Mouse (Mus musculus) CH12.LX (cell line): Measurements from ENCODE around the gene Proca1. TPM values are rescaled to one million over a fixed set of nuclear protein-coding genes. Genes with fewer than 3 reads are reported as not detected.

Experiments used
- DNase-seq: peaks from one replicate; pipeline ENCODE4 v3.0.0-alpha.2; 2013; ENCODE audit errors: extremely low read depth
- H3K27ac ChIP-seq: 2 replicates; pipeline ENCODE4 v1.5.1; 2012; ENCODE audit warnings: low read depth, mild to moderate bottlenecking, control low read depth, moderate library complexity; ENCODE audit not compliant: insufficient read depth
- H3K27me3 ChIP-seq: replicated peaks from 2 replicates; pipeline ENCODE3; 2012; ENCODE audit warnings: inconsistent platforms
- H3K36me3 ChIP-seq, 2 experiments: replicated peaks in 1 of 2; 2 replicates each; pipeline versions ENCODE3 to v1.6.1; 2012; ENCODE audit warnings: inconsistent platforms in 1 of 2, low read length in 1 of 2, mild to moderate bottlenecking in 1 of 2, mixed read lengths in 1 of 2, moderate library complexity in 1 of 2; ENCODE audit not compliant: control insufficient read depth in 1 of 2, insufficient read depth in 1 of 2
- H3K4me1 ChIP-seq, 2 experiments: 2 replicates each; pipeline ENCODE4 v1.6.1; 2012; ENCODE audit warnings: inconsistent platforms in 1 of 2, moderate library complexity in 1 of 2; ENCODE audit not compliant: insufficient read depth in 2 of 2, control insufficient read depth in 1 of 2
- H3K4me2 ChIP-seq: 2 replicates; pipeline ENCODE4 v1.6.1; 2012; ENCODE audit warnings: low read depth, mild to moderate bottlenecking, control low read depth; ENCODE audit not compliant: poor library complexity, insufficient read depth, severe bottlenecking
- H3K4me3 ChIP-seq, 3 experiments: fragments of 150-350 bp in 1 of 3; sonication (generic) in 1 of 3; replicated peaks in 1 of 3; 2 replicates each; pipeline versions ENCODE3 to v1.5.1; 2011 to 2012; ENCODE audit warnings: low read depth in 2 of 3, low read length in 2 of 3, mild to moderate bottlenecking in 2 of 3, moderate library complexity in 2 of 3, control low read depth in 1 of 3, improper control_type of control experiment in 1 of 3, inconsistent platforms in 1 of 3, mixed read lengths in 1 of 3; ENCODE audit not compliant: poor library complexity in 1 of 3
- H3K79me2 ChIP-seq: replicated peaks from 2 replicates; pipeline ENCODE4 v1.6.1; 2012; ENCODE audit warnings: mild to moderate bottlenecking, moderate library complexity; ENCODE audit not compliant: control insufficient read depth, poor library complexity, insufficient read depth, severe bottlenecking; ENCODE audit errors: extremely low read depth
- H3K9ac ChIP-seq: 2 replicates; pipeline ENCODE4 v1.6.1; 2012; ENCODE audit warnings: low read depth, mild to moderate bottlenecking, control low read depth, moderate library complexity; ENCODE audit not compliant: insufficient read depth
- H3K9me3 ChIP-seq: replicated peaks from 2 replicates; pipeline ENCODE3; 2012; ENCODE audit warnings: low read length, inconsistent platforms, mixed read lengths
- BHLHE40 ChIP-seq: IDR thresholded peaks from 2 replicates; pipeline ENCODE4 v1.6.1; 2011; ENCODE audit warnings: mild to moderate bottlenecking, low read depth, low read length, improper control_type of control experiment
- CHD1 ChIP-seq: IDR thresholded peaks from 2 replicates; pipeline ENCODE4 v1.6.1; 2012; ENCODE audit warnings: low read depth, low read length, improper control_type of control experiment, inconsistent platforms
- CHD2 ChIP-seq: IDR thresholded peaks from 2 replicates; pipeline ENCODE4 v1.6.1; 2011; ENCODE audit warnings: low read length, improper control_type of control experiment
- CTCF ChIP-seq, 2 experiments: IDR thresholded peaks in 1 of 2; conservative IDR thresholded peaks in 1 of 2; 2 replicates each; pipeline ENCODE4 v1.5.1; 2011 to 2012; ENCODE audit warnings: low read depth in 2 of 2, low read length in 2 of 2, improper control_type of control experiment in 1 of 2, inconsistent platforms in 1 of 2, mild to moderate bottlenecking in 1 of 2, moderate library complexity in 1 of 2
- E2F4 ChIP-seq: IDR thresholded peaks from 2 replicates; pipeline ENCODE4 v1.6.1; 2011; ENCODE audit warnings: low read depth, low read length, improper control_type of control experiment; ENCODE audit not compliant: insufficient replicate concordance
- ELF1 ChIP-seq: IDR thresholded peaks from 2 replicates; pipeline ENCODE4 v1.6.1; 2014; ENCODE audit warnings: low read depth, mild to moderate bottlenecking, inconsistent platforms, low read length, improper control_type of control experiment
- ETS1 ChIP-seq: conservative IDR thresholded peaks from 2 replicates; pipeline ENCODE4 v1.6.1; 2012; ENCODE audit warnings: low read depth, mild to moderate bottlenecking, inconsistent platforms, low read length, improper control_type of control experiment, moderate library complexity
- GABPA ChIP-seq: IDR thresholded peaks from 2 replicates; pipeline ENCODE4 v1.6.1; 2012; ENCODE audit warnings: low read depth, low read length, improper control_type of control experiment, inconsistent platforms; ENCODE audit not compliant: insufficient replicate concordance
- HCFC1 ChIP-seq: IDR thresholded peaks from 2 replicates; pipeline ENCODE4 v1.6.1; 2012; ENCODE audit warnings: low read depth, mild to moderate bottlenecking, inconsistent platforms, low read length, improper control_type of control experiment
- IRF4 ChIP-seq: IDR thresholded peaks from 2 replicates; pipeline ENCODE4 v1.6.1; 2014; ENCODE audit warnings: low read depth, mild to moderate bottlenecking, inconsistent platforms, low read length, improper control_type of control experiment
- JUN ChIP-seq: IDR thresholded peaks from 2 replicates; pipeline ENCODE4 v1.6.1; 2011; ENCODE audit warnings: low read depth, mild to moderate bottlenecking, low read length, improper control_type of control experiment, moderate library complexity; ENCODE audit not compliant: insufficient read depth
- KAT2A ChIP-seq: IDR thresholded peaks from 2 replicates; pipeline ENCODE4 v1.6.1; 2012; ENCODE audit warnings: low read length, improper control_type of control experiment, inconsistent platforms; ENCODE audit not compliant: insufficient replicate concordance
- MAFK ChIP-seq: IDR thresholded peaks from 2 replicates; pipeline ENCODE4 v1.6.1; 2011; ENCODE audit warnings: low read length, improper control_type of control experiment; ENCODE audit not compliant: insufficient replicate concordance
- MAX ChIP-seq: IDR thresholded peaks from 2 replicates; pipeline ENCODE4 v1.6.1; 2011; ENCODE audit warnings: low read length, improper control_type of control experiment
- MAZ ChIP-seq: IDR thresholded peaks from 2 replicates; pipeline ENCODE4 v1.6.1; 2012; ENCODE audit warnings: low read depth, mild to moderate bottlenecking, inconsistent platforms, low read length, improper control_type of control experiment, moderate library complexity
- MXI1 ChIP-seq: IDR thresholded peaks from 2 replicates; pipeline ENCODE4 v1.6.1; 2011; ENCODE audit warnings: mild to moderate bottlenecking, low read depth, low read length, improper control_type of control experiment
- MYC ChIP-seq: IDR thresholded peaks from 2 replicates; pipeline ENCODE4 v1.6.1; 2011; ENCODE audit warnings: low read depth, mild to moderate bottlenecking, improper control_type of control experiment, low read length
- NELFE ChIP-seq: IDR thresholded peaks from 2 replicates; pipeline ENCODE4 v1.6.1; 2011; ENCODE audit warnings: low read depth, low read length, improper control_type of control experiment
- NRF1 ChIP-seq: IDR thresholded peaks from 2 replicates; pipeline ENCODE4 v1.6.1; 2014; ENCODE audit warnings: low read depth, mild to moderate bottlenecking, inconsistent platforms, low read length, improper control_type of control experiment, moderate library complexity
- PAX5 ChIP-seq: IDR thresholded peaks from 2 replicates; pipeline ENCODE4 v1.6.1; 2012; ENCODE audit warnings: low read length, inconsistent platforms, mixed read lengths
- POLR2A ChIP-seq: IDR thresholded peaks from 2 replicates; pipeline ENCODE4 v1.6.1; 2011; ENCODE audit warnings: low read depth, mild to moderate bottlenecking, improper control_type of control experiment, low read length
- POLR2AphosphoS2 ChIP-seq: IDR thresholded peaks from 2 replicates; pipeline ENCODE4 v1.6.1; 2011; ENCODE audit warnings: low read depth, low read length, improper control_type of control experiment
- RAD21 ChIP-seq: IDR thresholded peaks from 2 replicates; pipeline ENCODE4 v1.6.1; 2011; ENCODE audit warnings: low read depth, mild to moderate bottlenecking, low read length, improper control_type of control experiment, moderate library complexity
- RCOR1 ChIP-seq: conservative IDR thresholded peaks from 2 replicates; pipeline ENCODE4 v1.6.1; 2012; ENCODE audit warnings: low read depth, mild to moderate bottlenecking, inconsistent platforms, low read length, improper control_type of control experiment
- SIN3A ChIP-seq: IDR thresholded peaks from 2 replicates; pipeline ENCODE4 v1.6.1; 2012; ENCODE audit warnings: low read length, improper control_type of control experiment, inconsistent platforms
- SMC3 ChIP-seq: IDR thresholded peaks from 2 replicates; pipeline ENCODE4 v1.6.1; 2011; ENCODE audit warnings: low read depth, low read length, improper control_type of control experiment
- TBP ChIP-seq: conservative IDR thresholded peaks from 2 replicates; pipeline ENCODE4 v1.6.1; 2011; ENCODE audit warnings: low read depth, low read length, improper control_type of control experiment
- TCF12 ChIP-seq: IDR thresholded peaks from 2 replicates; pipeline ENCODE4 v1.6.1; 2014; ENCODE audit warnings: low read depth, mild to moderate bottlenecking, inconsistent platforms, low read length, improper control_type of control experiment
- USF2 ChIP-seq: conservative IDR thresholded peaks from 2 replicates; pipeline ENCODE4 v1.6.1; 2011; ENCODE audit warnings: low read depth, low read length, improper control_type of control experiment
- ZC3H11A ChIP-seq: IDR thresholded peaks from 2 replicates; pipeline ENCODE4 v1.6.1; 2012; ENCODE audit warnings: low read depth, mild to moderate bottlenecking, inconsistent platforms, low read length, improper control_type of control experiment
- ZKSCAN1 ChIP-seq: IDR thresholded peaks from 2 replicates; pipeline ENCODE4 v1.6.1; 2012; ENCODE audit warnings: low read depth, inconsistent platforms, low read length, improper control_type of control experiment, borderline replicate concordance
- ZMIZ1 ChIP-seq: IDR thresholded peaks from 2 replicates; pipeline ENCODE4 v1.6.1; 2012; ENCODE audit warnings: low read depth, mild to moderate bottlenecking, inconsistent platforms, low read length, improper control_type of control experiment
- ZNF384 ChIP-seq: IDR thresholded peaks from 2 replicates; pipeline ENCODE4 v1.6.1; 2012; ENCODE audit warnings: low read depth, low read length, improper control_type of control experiment, inconsistent platforms
- dilution Hi-C: fragments of 300-500 bp; cut with MboI; formaldehyde crosslinking; loops from 2 replicates; pipeline ENCODE4 v1.14.3; 2020; ENCODE audit warnings: low sequenced_read_pairs; ENCODE audit not compliant: extremely low pct_unique_long_range_greater_than_20kb, extremely low pct_ligation_motif_present
- in situ Hi-C: fragments of 300-500 bp; cut with MboI; formaldehyde crosslinking; loops from 3 replicates; pipeline ENCODE4 v1.14.3; 2019; ENCODE audit warnings: low sequenced_read_pairs, low pct_ligation_motif_present, low pct_unique_long_range_greater_than_20kb, mixed read lengths
- polyA plus RNA-seq: library from polyadenylated mRNA; unstranded; fragments of >175 nt; gene quantifications from 2 replicates; pipeline ENCODE4 v1.2.1, GENCODE M21; 2012; ENCODE audit warnings: low read depth; ENCODE audit not compliant: insufficient read length
- total RNA-seq, 2 experiments: library from RNA; depleted of rRNA; stranded (reverse); fragments of 300-350 nt in 1 of 2; fragments of >200 nt in 1 of 2; gene quantifications; 2 replicates each; pipeline ENCODE4 v1.2.3; 2012 to 2014

Gene Proca1
- total and polyA plus RNA-seq, 3 experiments, result 0.40 TPM; not detected in 2

- no peak for TF ChIP-seq NELFE
- no peak for TF ChIP-seq GABPA
- TF ChIP-seq USF2, result no peak
- peak; percentile 13; the same call in 1 of the 2 replicates for TF ChIP-seq RCOR1
- TF ChIP-seq ZC3H11A, result no peak
- no peak for TF ChIP-seq MAFK
- TF ChIP-seq HCFC1, result no peak
- TF ChIP-seq JUN, result no peak
Observed at GRCm38 (mm10) chr11:78163045-78163444, 30.1 kb upstream of the Proca1 start (continued).

- H3K27ac ChIP-seq, result peak overlapping the region; percentile 91
- peak; percentile 92 for DNase-seq
- no peaks in the 10 kb centered on the region for H3K27me3 ChIP-seq
- peak overlapping the region; percentile 96 for H3K9ac ChIP-seq
- H3K9me3 ChIP-seq, result no peaks in the 10 kb centered on the region
- H3K4me2 ChIP-seq, result peak overlapping the region; percentile 79
- in situ Hi-C loops (no loop called here), dilution Hi-C loops (no loop called here)
- peaks cover 33% of the 10 kb centered on the region for H3K79me2 ChIP-seq
- peaks cover 29 to 49% of the 10 kb centered on the region in 2 experiments for H3K36me3 ChIP-seq
- peaks cover 26 to 63% of the 10 kb centered on the region in 2 experiments for H3K4me1 ChIP-seq
- H3K4me3 ChIP-seq, result peak overlapping the region; percentile 73 to 97 (median 96)
- TF ChIP-seq ZC3H11A (no peak), NELFE (no peak), ETS1 (peak; percentile 74), ZNF384 (no peak), TBP (peak; percentile 73), PAX5 (no peak), POLR2AphosphoS2 (no peak; the same call in 1 of the 2 replicates), TCF12 (peak; percentile 85), KAT2A (0 out of 2 replicates have a peak, but pooled peaks have one; percentile 47), GABPA (no peak), NRF1 (no peak; the same call in 1 of the 2 replicates), E2F4 (no peak), CHD1 (peak; percentile 60; the same call in 1 of the 2 replicates), MAZ (peak; percentile 88; the same call in 1 of the 2 replicates), ELF1 (peak; percentile 56), USF2 (no peak), CTCF (conservative IDR thresholded peaks at IDR 0.05 in 1 of 2, IDR thresholded peaks at IDR 0.05 in 1 of 2; ENCODE audit: low read depth in 2 of 2, low read length in 2 of 2) (no peak), ZMIZ1 (peak; percentile 18; the same call in 1 of the 2 replicates), RAD21 (no peak), MAX (peak; percentile 58; the same call in 1 of the 2 replicates), MXI1 (peak; percentile 51; the same call in 1 of the 2 replicates), HCFC1 (peak; percentile 31), POLR2A (peak; percentile 43; the same call in 1 of the 2 replicates), MYC (no peak), ZKSCAN1 (no peak), RCOR1 (no peak), CHD2 (peak; percentile 97), IRF4 (peak; percentile 81), SIN3A (peak; percentile 82), BHLHE40 (peak; percentile 61), MAFK (no peak), SMC3 (no peak)
Observed at GRCm38 (mm10) chr11:78163681-78164603, 29.2 kb upstream of the Proca1 start.
